Mouse (Mus musculus): Measurements from ENCODE around the gene Pcnx.

- no peak for TF ChIP-seq CTCF (IDR thresholded peaks at IDR 0.05; ENCODE audit: low read depth, low read length)
- no peak for TF ChIP-seq POLR2A (IDR thresholded peaks at IDR 0.05; ENCODE audit: borderline replicate concordance, low read depth, low read length)
Measured at GRCm38 (mm10) chr12:81927643-81928381, 68.0 kb downstream of the Pcnx start.
